Mouse (Mus musculus) heart, embryonic 12.5 days (tissue): Measurements from ENCODE around the gene Ddx6. TPM values are rescaled to one million over a fixed set of nuclear protein-coding genes. Genes with fewer than 3 reads are reported as not detected.
A peak's percentile ranks its signal among the peaks of the same experiment; 100 is the strongest.

ENCODE experiments used
- ATAC-seq: fragments of 200-750 bp; cut with Nextera tagmentation; 2 replicates; pipeline ENCODE4 v1.8.0; 2017; ENCODE audit warnings: moderate TSS enrichment, moderate library complexity; ENCODE audit not compliant: insufficient number of reproducible peaks, low FRiP score
- H3K27ac ChIP-seq: fragments of 300-500 bp; sonication (generic); 2 replicates; pipeline ENCODE4 v1.5.1; 2016; ENCODE audit warnings: mild to moderate bottlenecking, moderate library complexity; ENCODE audit not compliant: poor library complexity, severe bottlenecking
- H3K27me3 ChIP-seq: fragments of 300-500 bp; sonication (generic); replicated peaks from 2 replicates; pipeline ENCODE4 v1.6.1; 2016; ENCODE audit warnings: mild to moderate bottlenecking, moderate library complexity
- H3K36me3 ChIP-seq: fragments of 300-500 bp; sonication (generic); 2 replicates; pipeline ENCODE4 v1.6.1; 2016; ENCODE audit warnings: mild to moderate bottlenecking, moderate library complexity
- H3K4me1 ChIP-seq: fragments of 300-500 bp; sonication (generic); replicated peaks from 2 replicates; pipeline ENCODE4 v1.6.1; 2016; ENCODE audit warnings: mild to moderate bottlenecking
- H3K4me2 ChIP-seq: fragments of 300-500 bp; sonication (generic); 2 replicates; pipeline ENCODE4 v1.6.1; 2016; ENCODE audit warnings: mild to moderate bottlenecking, moderate library complexity
- H3K4me3 ChIP-seq: fragments of 300-500 bp; sonication (generic); 2 replicates; pipeline ENCODE4 v1.5.1; 2016; ENCODE audit warnings: mild to moderate bottlenecking
- H3K9ac ChIP-seq: fragments of 300-500 bp; sonication (generic); 2 replicates; pipeline ENCODE4 v1.6.1; 2016; ENCODE audit warnings: mild to moderate bottlenecking, moderate library complexity
- H3K9me3 ChIP-seq: fragments of 300-500 bp; sonication (generic); replicated peaks from 2 replicates; pipeline ENCODE4 v1.6.1; 2016; ENCODE audit warnings: mild to moderate bottlenecking, moderate library complexity
- WGBS: fragments of 180-500 bp; shearing (Covaris S2); methylation state at CpG from one replicate; pipeline ENCODE4 v1.1.7; 2016; 5-methylcytosine and 5-hydroxymethylcytosine counted together
- polyA plus RNA-seq: library from polyadenylated mRNA; unstranded; fragments of >200 nt; fragmentation: Nextera tagmentation; extraction: Ambion mirVana; gene quantifications from 2 replicates; pipeline ENCODE4 v1.2.1, GENCODE M21; 2016

Ddx6 gene
- polyA plus RNA-seq, 1 experiment from 2014 or later, result 12.4 TPM

DNA sequence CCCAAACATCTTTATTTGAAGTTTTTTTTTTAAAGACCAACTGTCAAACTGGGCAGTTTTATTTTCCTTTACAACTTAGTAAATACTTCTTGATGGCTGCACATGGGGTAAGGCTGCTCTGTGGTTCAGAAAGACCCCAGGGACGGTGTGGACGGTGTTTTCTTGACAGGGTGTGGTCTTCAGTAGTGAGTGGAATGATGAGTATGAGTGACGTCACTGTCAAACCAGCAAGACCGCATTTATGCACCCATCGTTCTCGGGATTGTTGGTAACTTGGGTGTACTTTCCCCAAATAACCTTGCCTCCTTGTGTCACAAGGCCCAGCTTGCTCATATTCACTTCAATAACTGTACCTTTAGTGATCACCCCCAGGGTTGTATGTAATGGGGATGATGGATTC, 59.0 kb downstream of the Ddx6 start:
- H3K4me1 ChIP-seq, result no peaks in the 10 kb centered on the region
- H3K4me2 ChIP-seq, result no peak overlapping the region
- no peaks in the 10 kb centered on the region for H3K27me3 ChIP-seq
- H3K27ac ChIP-seq, result no peak overlapping the region
- no peak overlapping the region for H3K4me3 ChIP-seq
- no peaks in the 10 kb centered on the region for H3K9me3 ChIP-seq
- WGBS, result 82% methylated on average over 6 of the region's 6 CpGs
- H3K36me3 ChIP-seq, result no peaks in the 10 kb centered on the region
- no peak overlapping the region for H3K9ac ChIP-seq
- no peak for ATAC-seq

DNA sequence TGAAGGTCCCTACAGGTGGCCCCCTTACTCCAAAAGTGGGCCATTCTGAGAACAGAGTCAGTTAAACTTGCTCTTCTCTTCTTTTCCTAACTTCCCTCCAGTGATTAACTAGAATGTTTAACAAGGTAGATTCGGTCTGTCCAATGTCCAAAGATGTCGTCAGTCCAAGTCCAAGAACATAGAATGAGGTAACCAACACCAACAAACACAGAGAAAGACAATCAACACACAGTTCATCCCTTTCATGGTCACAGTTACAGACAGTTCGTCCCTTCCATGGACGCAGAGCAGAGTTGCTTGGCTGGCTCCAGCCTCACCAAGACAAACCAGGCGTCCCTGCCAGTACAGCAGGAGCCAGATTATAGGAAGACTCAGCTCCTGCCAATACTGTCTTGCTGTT, 66.7 kb downstream of the Ddx6 start:
- ATAC-seq, result no peak
- WGBS, result 81% methylated on average over 5 of the region's 5 CpGs
- no peak overlapping the region for H3K4me2 ChIP-seq
- H3K4me1 ChIP-seq, result no peaks in the 10 kb centered on the region
- H3K27ac ChIP-seq, result no peak overlapping the region
- peaks cover 3% of the 10 kb centered on the region; the same call in 1 of the 2 replicates for H3K27me3 ChIP-seq
- H3K36me3 ChIP-seq, result no peaks in the 10 kb centered on the region
- no peak overlapping the region for H3K4me3 ChIP-seq
- H3K9ac ChIP-seq, result no peak overlapping the region
- peaks cover 5% of the 10 kb centered on the region; the same call in 1 of the 2 replicates for H3K9me3 ChIP-seq

DNA sequence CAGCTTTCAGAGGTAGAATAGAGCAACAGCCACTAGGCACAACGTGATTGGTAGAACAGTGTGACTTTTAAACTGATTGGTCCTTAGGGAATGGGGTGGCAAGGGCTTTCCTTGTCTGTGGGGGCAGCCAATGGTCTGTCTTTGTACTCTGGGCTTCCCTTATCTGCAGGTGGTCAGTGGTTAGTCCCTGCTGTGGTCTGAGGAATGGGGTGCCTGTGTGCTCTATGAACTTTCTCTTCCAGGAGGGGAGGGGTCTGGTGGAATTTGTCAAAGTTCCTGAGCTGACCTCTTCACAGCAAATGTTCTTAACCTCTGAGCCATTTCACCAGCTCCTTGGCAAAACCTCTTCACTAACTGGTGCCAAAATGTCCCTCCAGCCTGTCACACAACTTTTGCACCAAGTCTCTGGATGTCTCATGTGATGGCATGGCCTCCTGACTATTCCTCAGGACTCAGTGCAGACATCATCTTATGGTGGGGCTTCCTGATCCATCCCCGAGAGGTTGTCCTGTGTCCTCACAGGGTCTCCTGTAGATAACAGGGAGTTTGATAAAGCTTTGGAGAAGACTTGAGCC, 67.7 kb downstream of the Ddx6 start:
- ATAC-seq, result no peak
- Histone ChIP-seq H3K9ac (no peak overlapping the region), H3K4me3 (no peak overlapping the region), H3K4me2 (no peak overlapping the region), H3K4me1 (no peaks in the 10 kb centered on the region), H3K9me3 (peaks cover 5% of the 10 kb centered on the region; the same call in 1 of the 2 replicates), H3K27me3 (peaks cover 3% of the 10 kb centered on the region; the same call in 1 of the 2 replicates), H3K27ac (no peak overlapping the region), H3K36me3 (no peaks in the 10 kb centered on the region)
- 49% methylated on average over 2 of the region's 2 CpGs for WGBS

DNA sequence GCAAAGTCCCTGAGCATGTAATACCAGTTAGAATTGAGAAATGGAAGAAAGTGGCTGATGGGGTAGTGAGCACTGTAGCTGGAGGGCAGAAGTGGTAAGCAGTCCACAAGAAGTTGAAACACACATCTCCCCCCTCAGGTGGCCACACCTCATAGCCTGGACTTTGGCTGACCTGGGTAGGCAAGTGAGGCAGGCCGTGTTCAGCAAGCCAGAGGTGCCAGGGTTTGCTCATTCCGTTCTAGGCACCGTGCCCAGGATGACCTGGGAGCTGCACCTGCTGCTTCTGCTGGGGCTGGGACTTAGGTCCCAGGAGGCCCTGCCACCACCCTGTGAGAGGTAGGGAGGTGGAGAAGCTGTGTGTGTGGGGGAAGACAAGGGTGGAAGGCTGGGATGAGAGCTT, 68.3 kb downstream of the Ddx6 start, which contains the start of gene Treh:
Gene Treh (plus strand): TSS at position 229 of the 400 bp plus-strand sequence.
- Histone ChIP-seq H3K4me2 (no peak within 1 kb of the TSS), H3K27ac (no peak within 1 kb of the TSS), H3K4me1 (no peaks in the 10 kb centered on the region), H3K27me3 (peaks cover 3% of the 10 kb centered on the region; the same call in 1 of the 2 replicates), H3K9ac (no peak within 1 kb of the TSS), H3K4me3 (no peak within 1 kb of the TSS), H3K9me3 (peaks cover 5% of the 10 kb centered on the region; the same call in 1 of the 2 replicates), H3K36me3 (no peaks in the 10 kb centered on the region)
- ATAC-seq, result no peak
- WGBS, result 78% methylated on average over 3 of the region's 3 CpGs

GRCm38 (mm10) chr9:44678288-44678871, 73.7 kb downstream of the Ddx6 start:
- Histone ChIP-seq H3K4me1 (no peaks in the 10 kb centered on the region), H3K27me3 (peaks cover 3% of the 10 kb centered on the region; the same call in 1 of the 2 replicates), H3K36me3 (no peaks in the 10 kb centered on the region), H3K27ac (no peak overlapping the region), H3K4me3 (no peak overlapping the region), H3K4me2 (no peak overlapping the region), H3K9ac (no peak overlapping the region), H3K9me3 (no peaks in the 10 kb centered on the region)
- WGBS, result 86% methylated on average over 2 of the region's 2 CpGs
- ATAC-seq, result no peak

GRCm38 (mm10) chr9:44679565-44679964, 74.9 kb downstream of the Ddx6 start:
- Histone ChIP-seq H3K4me3 (no peak overlapping the region), H3K36me3 (no peaks in the 10 kb centered on the region), H3K27ac (no peak overlapping the region), H3K9ac (no peak overlapping the region), H3K4me1 (no peaks in the 10 kb centered on the region), H3K4me2 (no peak overlapping the region), H3K9me3 (no peaks in the 10 kb centered on the region), H3K27me3 (no peaks in the 10 kb centered on the region; the same call in 1 of the 2 replicates)
- no peak for ATAC-seq
- WGBS, result 65% methylated on average over 5 of the region's 5 CpGs

DNA sequence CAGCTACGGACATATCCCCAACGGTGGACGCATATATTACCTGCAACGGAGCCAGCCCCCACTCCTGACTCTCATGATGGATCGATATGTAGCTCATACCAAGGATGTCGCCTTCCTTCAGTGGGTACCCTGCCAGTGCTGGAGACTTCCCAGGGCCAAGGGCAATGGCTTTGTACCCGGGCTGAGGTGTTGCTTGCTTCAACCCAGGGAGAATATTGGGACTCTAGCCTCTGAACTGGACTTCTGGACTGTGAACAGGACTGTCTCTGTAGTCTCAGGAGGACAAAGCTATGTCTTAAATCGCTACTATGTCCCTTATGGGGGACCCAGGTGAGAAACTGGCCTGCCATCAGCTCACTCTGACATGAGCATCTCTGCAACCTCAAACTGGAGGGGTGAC, 78.4 kb downstream of the Ddx6 start:
- Histone ChIP-seq H3K4me3 (no peak overlapping the region), H3K4me2 (no peak overlapping the region), H3K4me1 (no peaks in the 10 kb centered on the region), H3K27ac (no peak overlapping the region), H3K9me3 (no peaks in the 10 kb centered on the region), H3K36me3 (peaks cover 18% of the 10 kb centered on the region), H3K27me3 (no peaks in the 10 kb centered on the region), H3K9ac (no peak overlapping the region)
- WGBS, result 75% methylated on average over 8 of the region's 8 CpGs
- ATAC-seq, result no peak

DNA sequence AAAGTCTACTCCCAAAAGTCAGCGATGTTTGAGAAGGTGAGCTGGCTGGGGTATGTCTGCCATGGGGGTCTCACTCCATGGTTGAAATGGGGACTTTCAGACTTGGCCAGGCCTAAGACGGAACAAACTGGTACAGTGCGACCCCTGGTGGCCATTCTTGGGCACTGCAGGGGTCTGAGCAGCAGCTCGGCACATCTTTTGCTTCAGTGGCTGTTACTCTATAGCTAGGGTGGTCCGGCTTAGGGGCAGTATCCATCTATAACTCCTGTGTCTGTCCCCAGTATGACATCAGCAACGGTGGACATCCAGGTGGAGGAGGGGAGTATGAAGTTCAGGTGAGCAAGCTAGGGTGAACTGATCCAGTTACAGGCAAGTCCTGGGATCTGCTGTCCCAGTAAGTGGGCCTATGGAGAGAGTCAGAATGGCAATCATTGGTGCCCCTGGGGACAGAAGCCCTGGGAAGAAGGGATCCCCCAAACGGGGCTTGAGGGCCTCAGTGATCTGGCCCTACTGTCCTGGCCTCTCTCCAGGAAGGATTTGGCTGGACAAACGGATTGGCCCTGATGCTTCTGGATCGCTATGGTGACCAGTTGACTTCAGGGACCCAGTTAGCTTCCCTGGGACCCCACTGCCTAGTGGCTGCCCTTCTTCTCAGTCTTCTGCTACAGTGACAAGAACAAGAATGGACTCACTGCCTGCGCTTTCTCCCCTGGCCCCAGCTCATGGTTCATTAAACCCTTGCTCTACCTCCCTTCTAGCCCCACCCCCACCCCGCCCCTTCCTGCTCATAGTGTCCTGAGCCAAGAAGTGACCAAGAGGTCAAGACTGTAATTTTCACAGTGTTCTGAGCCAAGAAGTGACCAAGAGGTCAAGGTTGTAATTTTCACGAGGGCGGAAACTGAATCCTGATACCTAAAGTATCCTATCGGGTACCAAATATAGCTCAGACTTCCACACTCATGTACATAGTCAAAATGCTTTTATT, 80.9 kb downstream of the Ddx6 start:
- H3K9me3 ChIP-seq, result no peaks in the 10 kb centered on the region
- H3K4me3 ChIP-seq, result no peak overlapping the region
- H3K4me2 ChIP-seq, result no peak overlapping the region
- no peak overlapping the region for H3K9ac ChIP-seq
- peak; percentile 37; the same call in 1 of the 2 replicates for ATAC-seq
- no peak overlapping the region for H3K27ac ChIP-seq
- peaks cover 32% of the 10 kb centered on the region for H3K36me3 ChIP-seq
- peaks cover 3% of the 10 kb centered on the region for H3K4me1 ChIP-seq
- 41% methylated on average over 14 of the region's 14 CpGs for WGBS
- no peaks in the 10 kb centered on the region for H3K27me3 ChIP-seq

GRCm38 (mm10) chr9:44686638-44687037, 81.9 kb downstream of the Ddx6 start:
- WGBS, result 75% methylated on average over 5 of the region's 5 CpGs
- Histone ChIP-seq H3K9me3 (no peaks in the 10 kb centered on the region), H3K9ac (no peak overlapping the region), H3K27me3 (no peaks in the 10 kb centered on the region), H3K4me1 (peaks cover 13% of the 10 kb centered on the region), H3K36me3 (peaks cover 38% of the 10 kb centered on the region), H3K4me3 (no peak overlapping the region), H3K4me2 (no peak overlapping the region), H3K27ac (no peak overlapping the region)
- ATAC-seq, result no peak

DNA sequence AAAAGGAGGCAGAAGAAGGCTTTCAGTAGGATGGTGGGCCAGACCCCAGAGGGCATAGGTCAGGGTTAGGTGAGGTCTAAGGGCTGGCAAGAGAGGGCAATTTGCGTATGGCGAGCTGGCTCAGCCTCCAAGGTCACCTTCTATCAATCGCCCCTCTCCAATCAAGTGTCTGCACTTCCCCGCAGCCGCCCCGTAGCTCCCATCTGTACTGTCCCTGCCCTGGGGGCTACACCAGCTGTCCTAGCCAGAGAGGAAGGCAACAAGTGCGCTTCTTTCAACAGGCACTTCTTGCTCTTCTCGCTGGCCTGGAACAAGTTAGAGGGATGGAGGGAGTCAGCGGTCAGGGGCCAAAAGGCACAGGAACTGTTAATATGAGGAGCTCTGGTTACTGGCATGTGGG, 83.3 kb downstream of the Ddx6 start:
- Histone ChIP-seq H3K9ac (no peak overlapping the region), H3K4me2 (no peak overlapping the region), H3K9me3 (no peaks in the 10 kb centered on the region), H3K4me1 (peaks cover 17% of the 10 kb centered on the region), H3K4me3 (no peak overlapping the region), H3K36me3 (peaks cover 43% of the 10 kb centered on the region), H3K27me3 (no peaks in the 10 kb centered on the region), H3K27ac (no peak overlapping the region)
- ATAC-seq, result no peak
- WGBS, result 52% methylated on average over 9 of the region's 9 CpGs
